Mouse (Mus musculus): ENCODE results near the gene Cct5.

- no peak for TF ChIP-seq CTCF (conservative IDR thresholded peaks at IDR 0.05; ENCODE audit: low read length)
- no peak for TF ChIP-seq NANOG (IDR thresholded peaks at IDR 0.05; ENCODE audit: borderline replicate concordance, low read length)
- no peak for TF ChIP-seq POU5F1 (IDR thresholded peaks at IDR 0.05; ENCODE audit: borderline replicate concordance, low read length)
Observed at GRCm38 (mm10) chr15:31592531-31592930, 9.1 kb downstream of the Cct5 start.
